Mouse (Mus musculus): ENCODE results near the gene Dhdh.
"Not testable (repeated sequence)": the region's sequence is repeated elsewhere in the genome, so short reads cannot be mapped to it uniquely, and the experiment has no call there.

Gene Dhdh

DNA sequence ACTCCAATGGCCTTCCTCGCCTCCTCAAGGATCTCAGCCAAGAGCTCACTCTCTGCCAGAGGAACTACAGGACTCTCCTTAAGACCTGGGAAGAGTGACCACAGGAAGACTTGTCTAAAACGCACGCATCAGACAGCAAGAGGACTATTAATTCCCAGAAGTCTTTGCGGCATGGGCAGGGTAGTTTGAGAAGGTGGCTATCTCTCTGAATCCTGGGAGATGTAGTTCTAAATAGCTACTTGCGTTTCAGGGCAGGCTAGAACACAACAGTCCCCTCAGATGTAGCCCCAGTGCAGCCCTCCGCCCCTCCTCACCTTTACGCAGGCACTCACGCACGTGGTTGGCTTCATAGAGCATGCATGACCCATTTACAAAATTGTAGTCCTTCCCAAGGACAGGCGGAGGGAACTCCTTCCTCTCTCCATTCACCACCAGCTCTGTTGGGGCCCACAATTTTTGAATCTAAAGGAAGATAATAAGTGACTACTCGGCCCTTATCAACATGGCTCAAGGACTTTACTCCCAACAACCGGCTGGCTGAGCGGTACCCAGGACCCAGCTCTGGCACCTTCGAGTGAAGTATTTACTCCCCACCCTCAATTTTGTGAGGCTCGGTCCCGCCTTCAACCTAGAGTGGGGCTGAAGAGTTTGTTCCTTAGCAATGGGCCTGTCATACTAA is 13.2 kb downstream of the Dhdh start:
- peak; percentile 79 for DNase-seq (ENCODE audit: low spot score)

DNA sequence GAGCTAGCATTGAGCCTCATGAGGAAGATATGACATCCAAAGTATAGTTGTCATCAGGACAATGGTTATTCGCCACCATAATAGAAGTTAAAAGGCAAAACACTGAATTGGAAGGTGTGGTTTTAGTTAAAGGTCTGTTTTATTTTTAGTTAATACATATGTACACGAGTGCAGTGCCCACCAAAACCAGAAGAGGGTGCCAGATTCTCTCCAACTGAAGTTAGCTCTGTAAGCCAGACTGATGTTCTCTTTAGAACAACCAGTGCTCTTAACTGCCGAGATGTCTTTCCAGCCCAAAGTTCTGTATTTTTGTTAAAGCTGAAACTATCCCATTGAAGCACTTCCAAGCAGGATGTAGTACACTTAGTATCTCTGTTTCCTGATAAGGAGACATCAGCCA is 17.7 kb downstream of the Dhdh start:
- peak; percentile 74 for DNase-seq (ENCODE audit: low spot score)

DNA sequence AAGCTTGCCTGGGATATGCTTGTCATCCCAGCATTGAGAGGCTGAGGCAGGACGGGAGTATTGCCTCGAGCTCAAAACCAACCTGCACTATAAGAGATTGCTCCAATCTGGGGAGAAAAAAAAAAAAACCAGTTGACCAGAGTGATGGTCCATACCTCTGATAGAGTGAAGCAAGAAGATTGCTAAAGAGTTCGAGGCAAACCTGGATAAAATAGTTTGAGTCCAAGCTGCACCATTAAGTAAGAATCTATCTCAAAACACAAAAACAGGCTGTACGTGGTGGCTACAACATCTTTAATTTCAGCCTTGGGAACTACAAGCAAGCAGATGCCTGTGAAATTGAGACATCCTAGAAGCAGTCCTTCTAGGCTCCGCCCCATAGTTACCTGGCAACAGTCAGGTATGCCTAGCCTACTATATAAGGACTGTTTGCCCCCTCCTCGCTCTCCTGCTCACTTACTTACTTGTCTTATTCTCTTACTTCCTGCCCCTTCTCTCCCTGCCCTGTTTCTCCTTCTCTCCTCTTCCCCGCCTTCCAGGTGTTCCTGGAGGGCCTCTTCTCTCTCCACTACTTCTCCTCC is 21.4 kb downstream of the Dhdh start:
- no peak for DNase-seq (ENCODE audit: low spot score)

DNA sequence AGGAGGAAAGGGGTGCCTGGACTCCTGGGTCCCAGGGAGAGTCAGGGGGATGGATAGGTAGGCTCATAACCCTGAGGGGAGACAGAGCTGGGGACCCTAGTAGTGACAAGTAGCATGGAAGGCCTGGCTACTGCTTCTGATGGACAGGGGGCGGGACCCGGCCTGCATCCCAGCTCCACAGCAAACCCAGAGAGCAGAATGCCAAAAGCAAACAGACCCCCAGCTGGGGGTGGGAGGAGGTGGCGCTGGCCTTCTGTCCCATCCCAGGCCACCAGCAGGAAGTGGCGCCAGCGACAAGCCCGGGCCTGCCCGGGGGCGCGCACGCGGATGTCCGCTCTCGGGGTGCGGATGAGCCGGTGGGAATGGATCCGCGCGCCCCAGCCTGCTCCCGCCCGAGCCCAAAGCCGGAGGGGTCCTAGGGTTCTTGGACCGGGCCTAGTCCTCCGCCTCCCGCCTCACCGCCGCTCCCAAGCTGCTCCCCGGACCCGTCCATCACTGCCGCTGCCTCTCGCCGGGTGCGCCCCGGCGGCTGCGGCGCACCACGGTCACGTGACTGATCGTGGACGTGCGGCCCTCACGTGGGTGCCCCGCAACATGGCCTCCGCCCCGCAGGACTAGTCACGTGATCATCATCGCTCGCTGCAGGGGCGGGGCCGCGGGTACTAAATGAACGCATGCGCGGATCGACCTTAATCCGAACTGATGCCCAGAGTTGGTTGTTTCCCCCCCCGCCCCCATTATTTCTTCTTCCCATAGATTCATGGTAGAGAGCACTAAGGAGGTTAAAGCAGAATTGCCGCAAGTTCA is 22.1 kb downstream of the Dhdh start, which contains the start of gene Bax:
Gene Bax (minus strand): TSS at position 616 of the 807 bp plus-strand sequence.
- peak; percentile 96 for DNase-seq (ENCODE audit: low spot score)

DNA sequence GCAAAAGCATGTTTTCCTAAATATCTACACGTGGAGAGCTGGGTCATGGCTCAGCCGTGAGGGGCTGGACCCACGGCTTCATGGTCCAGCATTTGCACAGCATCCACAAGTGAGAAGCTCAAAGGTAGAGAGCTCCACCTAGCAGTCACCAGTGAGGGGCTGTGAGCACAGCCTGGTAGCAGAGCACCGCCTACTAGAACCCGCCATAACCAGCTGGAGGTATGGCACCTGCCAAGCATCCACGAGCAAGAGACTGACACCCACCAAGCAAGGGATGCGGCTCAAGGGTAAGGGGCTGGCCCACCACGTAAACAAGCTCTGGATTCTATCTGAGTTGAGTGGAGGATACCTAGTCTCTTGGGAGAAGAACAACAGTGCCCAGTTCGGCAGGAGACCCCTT is 23.1 kb downstream of the Dhdh start:
- DNase-seq (ENCODE audit: low spot score), result peak; percentile 54

DNA sequence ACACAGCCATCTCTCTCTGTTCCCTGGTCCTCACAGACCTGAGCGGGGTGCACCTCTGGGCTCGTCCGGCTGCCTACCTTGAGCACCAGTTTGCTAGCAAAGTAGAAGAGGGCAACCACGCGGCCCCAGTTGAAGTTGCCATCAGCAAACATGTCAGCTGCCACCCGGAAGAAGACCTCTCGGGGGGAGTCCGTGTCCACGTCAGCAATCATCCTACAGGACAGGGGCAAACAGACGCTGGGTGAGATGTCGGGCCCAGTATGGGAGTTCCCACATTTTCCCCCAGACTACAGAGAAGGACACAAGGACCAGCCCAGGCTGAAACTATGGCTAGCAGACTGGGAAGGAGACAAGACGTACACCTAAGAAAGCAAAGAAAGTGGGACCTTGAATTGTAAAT is 23.5 kb downstream of the Dhdh start:
- no peak for DNase-seq (ENCODE audit: low spot score)

DNA sequence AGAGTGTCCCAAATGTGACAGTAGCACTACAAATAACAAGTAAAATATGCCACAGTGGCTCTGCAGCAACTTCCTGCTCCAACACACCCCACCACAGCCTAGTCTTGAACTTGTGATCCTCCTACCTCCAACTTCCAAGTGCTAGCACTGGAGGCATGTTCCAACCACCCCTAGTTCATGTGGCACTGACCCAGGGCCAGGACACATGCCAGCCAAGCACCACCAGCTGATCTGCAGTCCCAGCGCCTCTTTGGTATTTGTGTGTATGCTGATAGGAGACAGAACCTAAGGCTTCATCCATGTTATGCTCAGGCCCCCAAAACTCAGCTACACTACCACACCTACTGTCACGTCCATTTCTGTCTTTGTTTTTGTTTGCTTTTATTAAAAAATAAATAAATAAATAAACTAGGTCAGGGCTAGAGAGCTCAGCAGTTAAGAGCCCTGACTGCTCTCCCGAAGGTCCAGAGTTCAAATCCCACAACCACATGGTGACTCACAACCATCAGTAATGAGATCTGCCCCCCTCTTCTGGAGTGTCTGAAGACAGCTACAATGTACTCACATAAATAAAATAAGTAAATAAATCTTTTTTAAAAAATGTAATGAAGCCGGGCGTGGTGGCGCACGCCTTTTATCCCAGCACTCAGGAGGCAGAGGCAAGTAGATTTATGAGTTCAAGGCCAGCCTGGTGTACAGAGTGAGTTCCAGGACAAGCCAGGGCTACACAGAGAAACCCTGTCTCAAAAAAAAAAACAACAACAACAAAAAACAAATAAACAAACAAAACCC is 24.4 kb downstream of the Dhdh start:
- no peak for DNase-seq (ENCODE audit: low spot score)

DNA sequence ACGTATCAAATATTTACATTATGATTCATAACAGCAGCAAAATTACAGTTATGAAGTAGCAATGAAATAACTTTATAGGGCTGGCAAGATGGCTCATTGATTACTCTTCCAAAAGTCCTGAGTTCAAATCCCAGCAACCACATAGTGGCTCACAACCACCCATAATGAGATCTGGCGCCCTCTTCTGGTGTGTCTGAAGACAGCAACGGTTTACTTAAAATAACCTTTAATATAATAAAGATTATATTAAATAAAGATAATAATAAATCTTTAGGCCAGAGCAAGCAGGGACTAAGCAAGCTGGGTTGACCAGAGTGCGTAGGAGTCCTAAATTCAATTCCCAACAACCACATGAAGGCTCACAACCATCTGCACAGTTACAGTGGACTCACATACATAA is 25.7 kb downstream of the Dhdh start:
- DNase-seq (ENCODE audit: low spot score), result not testable (repeated sequence)

DNA sequence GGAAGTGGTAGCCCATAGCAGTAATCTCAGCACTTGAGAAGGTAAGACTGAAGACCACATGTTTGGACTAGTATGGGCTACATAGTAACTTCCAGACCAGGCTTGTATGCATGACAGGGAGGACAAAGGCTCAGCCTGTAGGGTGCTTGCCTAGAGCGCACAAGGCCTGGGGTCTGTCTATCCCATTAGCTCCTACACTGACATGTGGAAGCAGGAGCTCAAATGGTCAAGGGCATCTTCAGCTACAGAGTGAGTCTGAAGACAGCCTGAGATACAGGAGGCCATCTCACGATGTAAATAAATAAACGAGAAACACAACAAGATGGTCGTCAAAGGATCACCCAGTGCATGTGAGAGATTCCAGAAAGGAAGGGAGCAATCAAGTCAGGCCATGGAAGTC is 26.3 kb downstream of the Dhdh start:
- DNase-seq (ENCODE audit: low spot score), result no peak

DNA sequence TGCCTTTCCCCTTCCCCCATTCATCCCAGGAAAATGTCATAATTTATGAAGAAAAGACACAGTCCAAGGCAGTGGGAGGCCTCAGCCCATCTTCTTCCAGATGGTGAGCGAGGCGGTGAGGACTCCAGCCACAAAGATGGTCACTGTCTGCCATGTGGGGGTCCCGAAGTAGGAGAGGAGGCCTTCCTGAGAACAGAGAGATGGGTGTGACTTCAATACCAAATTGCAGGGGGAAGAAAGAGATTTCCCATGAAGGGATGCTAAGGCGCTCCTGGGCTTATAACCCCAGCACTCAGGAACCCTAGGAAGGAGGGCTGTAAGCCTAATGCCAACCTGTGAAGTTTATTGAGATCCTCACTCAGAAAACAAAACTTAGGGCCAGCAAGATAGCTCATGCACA is 26.8 kb downstream of the Dhdh start:
- no peak for DNase-seq (ENCODE audit: low spot score)

DNA sequence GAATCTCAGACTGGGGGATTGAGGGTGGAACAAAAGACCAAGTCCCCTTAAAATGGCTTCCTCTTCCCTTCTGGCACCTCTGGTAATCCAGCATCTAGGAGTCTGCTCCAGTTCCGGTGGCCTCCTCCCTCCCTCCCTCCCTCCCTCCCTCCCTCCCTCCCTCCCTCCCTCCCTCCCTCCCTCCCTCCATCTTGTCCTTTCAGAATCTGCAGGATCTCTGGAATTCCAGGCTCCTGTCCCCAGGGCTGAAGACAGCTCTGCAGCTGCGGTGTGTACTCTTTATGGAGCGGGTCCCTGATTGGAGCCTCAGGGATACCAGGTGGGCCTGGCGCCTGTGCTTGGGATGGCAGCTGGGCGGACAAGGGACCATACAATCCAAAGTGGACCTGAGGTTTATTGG is 27.3 kb downstream of the Dhdh start:
- peak; percentile 69 for DNase-seq (ENCODE audit: low spot score)

DNA sequence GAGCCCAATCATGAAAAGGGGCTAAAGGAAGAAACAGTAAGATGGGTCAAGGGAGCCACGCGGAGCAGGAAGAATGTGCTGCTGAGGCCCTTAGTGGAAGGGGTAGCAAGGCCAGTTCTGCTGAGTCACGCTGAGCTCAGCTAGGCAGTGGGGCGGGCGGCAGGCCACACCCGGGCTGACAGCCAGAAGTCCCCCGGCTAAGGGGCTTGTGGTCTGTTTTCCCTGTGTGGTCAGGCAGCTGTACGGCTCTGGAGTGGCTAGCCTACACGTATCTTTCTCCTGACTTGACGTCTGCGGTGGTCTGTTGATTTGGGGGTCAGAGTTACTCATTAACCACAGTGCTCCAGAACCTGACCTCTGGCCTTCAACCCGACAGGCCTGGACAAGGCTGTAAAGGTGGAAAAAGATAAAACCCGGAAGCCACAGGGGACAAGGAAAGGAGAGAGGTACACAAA is 27.7 kb downstream of the Dhdh start:
- DNase-seq (ENCODE audit: low spot score), result peak; percentile 78

DNA sequence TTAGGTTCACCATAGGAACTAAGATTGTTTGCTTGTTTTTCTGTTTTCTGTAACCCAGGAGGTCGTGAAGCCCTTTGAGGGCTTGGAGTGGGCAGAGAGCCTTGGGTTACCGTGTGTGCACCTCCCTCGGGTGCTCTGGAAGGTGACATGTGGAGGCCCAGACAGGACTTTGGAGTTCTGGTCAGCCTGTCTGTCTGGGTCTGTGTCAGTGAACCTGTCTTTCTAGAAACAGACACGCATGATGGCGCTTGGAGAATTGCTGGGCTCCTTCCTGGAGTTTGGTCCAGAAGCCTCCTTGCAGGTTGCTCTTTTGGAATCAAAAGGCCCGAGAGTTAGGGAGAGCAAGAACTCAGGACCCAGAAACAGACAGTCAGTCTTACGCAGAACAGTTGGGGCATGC is 28.2 kb downstream of the Dhdh start:
- peak; percentile 23 for DNase-seq (ENCODE audit: low spot score)

DNA sequence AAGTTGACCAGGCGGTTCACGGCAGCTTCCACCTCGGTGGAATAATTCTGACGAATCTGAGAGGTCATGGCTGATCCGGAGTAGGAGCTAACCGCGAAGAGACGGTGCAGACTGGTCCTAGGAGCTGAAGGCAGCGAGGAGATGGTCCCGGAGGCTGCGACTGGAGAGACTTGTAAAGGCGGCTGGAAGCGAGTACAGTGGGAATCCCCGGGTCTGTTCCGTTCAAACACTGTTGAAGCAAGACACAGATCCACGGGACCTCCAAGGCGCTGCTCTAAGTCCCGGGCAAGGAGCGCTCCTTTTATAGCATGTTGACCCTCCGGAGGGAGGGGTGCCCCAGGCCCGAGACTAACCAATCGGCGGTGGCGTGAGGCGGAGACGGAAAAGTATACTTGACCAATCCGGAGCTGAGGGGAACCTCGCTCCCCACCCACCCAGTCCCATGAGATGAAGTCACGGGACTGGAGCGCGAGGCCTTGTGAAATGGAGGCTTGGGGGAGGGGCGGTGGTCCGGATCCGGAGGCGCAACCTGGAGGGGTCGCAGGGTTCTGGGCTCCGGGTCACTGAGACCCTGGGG is 29.0 kb downstream of the Dhdh start, which contains the start of gene Ftl1:
Gene Ftl1 (minus strand): TSS at position 321 of the 577 bp plus-strand sequence.
- peak; percentile 97 for DNase-seq (ENCODE audit: low spot score)

DNA sequence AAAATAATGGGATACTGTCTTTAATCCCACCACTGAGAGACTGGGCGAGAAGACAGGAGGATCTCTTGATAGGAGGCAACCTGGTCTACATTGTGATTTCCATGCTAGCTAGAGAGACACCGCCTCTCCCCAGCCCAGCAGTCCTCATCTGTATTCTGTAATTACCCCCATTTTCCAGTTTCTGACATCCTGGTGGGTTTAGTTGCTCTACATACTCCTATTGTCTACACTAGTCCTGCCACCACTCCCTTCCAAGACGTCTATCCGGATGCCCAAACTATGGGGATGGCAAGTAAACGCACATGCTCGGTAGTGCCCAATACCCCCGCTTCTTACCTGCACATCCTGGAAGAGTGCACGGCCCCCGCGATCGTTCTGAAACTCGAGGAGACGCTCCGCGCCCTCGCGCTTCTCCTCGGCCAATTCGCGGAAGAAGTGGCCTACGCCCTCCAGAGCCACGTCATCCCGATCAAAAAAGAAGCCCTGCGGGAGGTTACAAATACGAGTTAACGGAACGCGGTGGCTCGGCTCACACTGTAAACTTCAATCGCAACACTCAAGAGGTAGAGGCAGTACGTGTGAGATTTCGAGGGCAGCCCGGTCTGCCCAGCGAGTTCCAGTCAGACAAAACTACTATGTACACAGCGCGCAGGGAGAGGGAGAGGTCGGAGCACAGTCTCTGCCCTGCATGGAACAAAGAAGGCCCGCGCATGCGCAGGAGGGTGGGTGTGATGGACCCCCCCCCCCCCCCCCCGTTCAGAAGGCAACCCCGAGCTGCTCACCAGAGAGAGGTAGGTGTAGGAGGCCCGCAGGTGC is 29.6 kb downstream of the Dhdh start:
- peak; percentile 74 for DNase-seq (ENCODE audit: low spot score)

DNA sequence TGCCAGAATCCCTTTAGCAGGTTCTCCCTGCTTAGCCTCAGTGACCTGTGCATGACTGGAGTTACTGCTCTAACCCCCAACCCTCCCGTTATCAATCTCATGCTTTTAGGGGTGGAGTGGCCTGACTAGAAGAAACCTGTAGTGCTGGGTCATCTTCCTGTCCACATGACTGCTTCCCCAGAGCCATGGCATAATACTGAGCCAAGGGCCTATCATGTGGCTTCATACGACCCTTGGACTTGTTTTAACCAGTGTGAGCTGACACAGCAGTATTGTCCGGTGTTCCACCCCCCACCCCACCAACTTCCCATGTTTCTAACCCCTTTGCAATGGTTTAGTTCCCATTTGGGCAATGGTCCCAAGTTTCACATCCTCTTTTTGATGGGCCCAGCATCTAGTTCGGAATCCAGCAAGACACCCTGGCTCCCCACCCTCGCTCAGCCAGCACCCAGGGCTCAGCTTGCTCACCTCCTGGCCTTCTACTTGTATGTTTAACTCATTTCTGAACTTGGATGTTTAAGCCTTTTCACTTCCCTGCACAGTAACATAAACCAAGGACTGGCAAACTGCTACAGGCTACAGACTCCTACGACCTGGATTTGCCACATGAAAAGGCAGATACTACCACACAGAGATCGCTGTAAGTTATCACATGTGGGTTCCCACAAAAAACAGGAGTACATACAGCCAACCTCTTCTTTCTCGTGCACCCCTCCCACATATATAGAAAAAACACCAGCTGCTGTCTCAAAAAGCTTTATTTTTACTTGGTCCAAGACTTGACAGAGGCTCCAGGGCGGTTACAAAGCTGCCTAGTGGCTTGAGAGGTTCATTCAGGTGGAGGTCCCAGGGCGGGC is 31.2 kb downstream of the Dhdh start:
- peak; percentile 55 for DNase-seq (ENCODE audit: low spot score)

DNA sequence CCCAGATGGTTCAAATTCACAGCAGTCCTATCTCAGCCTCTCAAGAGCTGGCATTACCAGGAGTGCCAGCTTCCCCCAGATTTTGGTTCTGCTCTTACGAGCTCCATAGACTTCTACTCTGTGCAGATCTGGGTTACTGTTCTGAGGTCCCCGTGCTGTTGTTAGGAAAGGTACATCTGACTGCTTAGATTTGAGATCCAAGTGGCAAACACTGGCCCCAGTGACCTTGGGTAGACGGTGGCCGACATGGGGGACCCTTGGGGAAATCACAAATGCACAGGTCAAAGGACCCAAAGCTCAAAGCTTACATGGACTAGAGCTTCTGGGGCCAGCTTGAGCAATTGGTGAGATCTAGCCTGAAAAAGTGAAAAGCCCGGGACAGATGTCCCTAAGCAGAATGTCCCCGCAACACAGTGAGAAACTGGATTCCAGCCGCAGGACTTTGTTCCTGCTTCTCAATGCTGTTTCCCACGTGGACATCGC is 31.8 kb downstream of the Dhdh start:
- DNase-seq (ENCODE audit: low spot score), result no peak

DNA sequence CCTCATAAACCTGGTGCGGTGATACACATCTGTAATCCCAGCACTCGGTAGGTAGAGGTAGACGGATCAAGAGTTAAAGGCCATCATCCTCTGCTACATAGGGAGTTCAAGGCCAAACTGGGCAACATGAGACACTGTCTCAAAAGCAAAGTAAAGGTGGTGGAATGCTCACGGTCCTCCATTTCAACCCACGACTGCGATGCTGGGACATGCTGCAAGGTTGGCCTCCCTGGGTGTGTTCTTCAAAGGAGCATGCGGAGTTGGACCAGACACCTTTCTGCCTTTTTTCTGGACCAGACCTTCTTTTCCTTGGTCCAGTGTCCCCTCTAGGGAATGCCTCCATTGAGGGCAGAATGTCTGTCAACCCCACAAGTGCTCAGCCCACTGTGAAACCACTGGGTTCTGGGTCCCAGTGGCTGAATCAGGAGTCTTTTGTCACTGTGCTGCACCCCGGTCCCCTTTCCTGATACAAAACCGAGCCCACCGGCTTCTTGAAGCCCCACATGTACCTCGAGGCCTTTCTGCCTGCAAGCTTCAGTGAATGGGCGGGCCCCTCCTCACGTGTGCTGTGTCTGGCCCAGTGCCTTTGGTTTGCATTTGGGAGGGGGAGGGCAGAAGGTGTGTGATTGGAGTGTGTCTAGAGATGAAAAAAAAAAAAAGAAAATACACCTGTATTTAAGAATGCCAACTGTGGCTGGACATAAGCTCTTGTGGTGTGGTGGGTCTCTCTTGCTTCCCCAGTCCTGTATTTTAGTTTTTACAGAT is 32.5 kb downstream of the Dhdh start:
- DNase-seq (ENCODE audit: low spot score), result peak; percentile 26

DNA sequence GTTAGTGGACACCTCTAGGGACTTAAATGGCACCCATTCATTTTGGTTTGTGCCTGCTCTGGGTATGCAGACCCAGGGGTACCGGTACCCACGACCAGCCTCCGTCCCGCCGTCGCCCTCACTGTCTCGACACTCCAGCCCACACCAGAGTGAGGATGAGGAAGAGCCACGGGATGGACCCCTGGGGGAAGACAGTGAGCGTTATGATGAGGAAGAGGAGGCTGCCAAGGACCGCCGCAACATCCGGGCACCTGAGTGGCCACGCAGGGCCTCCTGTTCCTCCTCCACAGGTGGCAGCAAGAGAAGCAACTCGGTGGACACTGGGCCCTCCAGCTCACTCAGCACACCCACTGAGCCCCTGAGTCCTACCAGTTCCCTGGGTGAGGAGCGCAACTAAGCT is 33.6 kb downstream of the Dhdh start:
- DNase-seq (ENCODE audit: low spot score), result no peak

All from MN1 (cell line).